Comparison of ENCODE assay signal across 18 mouse cellular contexts in the genomic region with DNA sequence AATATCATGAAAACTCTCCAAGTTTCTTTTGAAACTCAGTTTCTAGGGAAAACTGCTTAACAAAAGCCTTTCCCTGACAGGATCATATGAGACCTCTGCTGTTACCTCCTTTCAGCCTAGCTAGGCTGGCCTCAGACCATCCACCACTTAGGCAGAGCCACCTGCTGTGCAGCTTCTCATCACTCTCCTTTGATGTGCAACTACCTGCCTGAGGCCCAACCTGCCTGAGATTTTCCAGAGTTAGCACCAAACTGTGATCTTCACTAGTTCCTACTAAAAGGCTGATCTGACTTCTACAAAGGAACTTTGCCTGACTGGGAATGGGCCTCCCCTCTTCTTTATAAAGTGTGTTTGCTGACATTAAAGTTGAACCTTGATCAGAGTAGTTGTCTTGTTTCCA. TPM values are rescaled to one million over a fixed set of nuclear protein-coding genes. Genes with fewer than 3 reads are reported as not detected.
DNase-seq lines count a peak whose midpoint lies in the region.
"Not testable (repeated sequence)": the region's sequence is repeated elsewhere in the genome, so short reads cannot be mapped to it uniquely, and the experiment has no call there.
"Had no signal": no experiment of that assay in that cellular context is flagged by ENCODE, and none has a peak within 500 bp of the region (broad histone marks: within the 10 kb centered on the region; RNA-seq: fewer than 3 reads in every experiment).

No protein-coding gene starts in this region.

- H3K4me1 ChIP-seq in ES-E14 (ENCODE audit: control insufficient read depth in 2 of 2, insufficient read depth in 2 of 2, low read length in 2 of 2, poor library complexity in 1 of 2), result not testable (repeated sequence)

- not testable (repeated sequence) for H3K36me3 ChIP-seq in ES-E14 (ENCODE audit: control insufficient read depth, insufficient read depth, low read length, poor library complexity, severe bottlenecking)

- H3K4me3 ChIP-seq in ES-E14 (ENCODE audit: insufficient read depth in 1 of 2, low read depth in 1 of 2, low read length in 2 of 2, poor library complexity in 1 of 2, severe bottlenecking in 1 of 2), result not testable (repeated sequence)

- H3K9ac ChIP-seq in ES-E14 (ENCODE audit: insufficient read depth, low read depth, low read length, poor library complexity, severe bottlenecking), result not testable (repeated sequence)

- not testable (repeated sequence) for H3K27ac ChIP-seq in ES-E14 (ENCODE audit: insufficient read depth, low read depth, low read length, poor library complexity, severe bottlenecking)

- DNase-seq in ES-CJ7 (ENCODE audit: low read depth, low spot score) (peak; percentile 84), ES-E14 (ENCODE audit: low read depth, low spot score) (peak; percentile 84), MN1 (ENCODE audit: low spot score) (peak; percentile 17), R1 (ENCODE audit: low read depth, low spot score) (peak; percentile 74), ZHBTc4 (ENCODE audit: low read depth, low spot score) (peak; percentile 93)
- peak; percentile 0 for DNase-seq in brain, adult 2 months (ENCODE audit: low read depth, low spot score)
- peak; percentile 51 for DNase-seq in forelimb bud, embryonic 11.5 days (ENCODE audit: low read depth, low spot score)

- in situ Hi-C loops in ES-E14 (cut with MboI; ENCODE audit: low sequenced_read_pairs in 2 of 2, unreplicated experiment in 2 of 2), result not testable (repeated sequence)

- not testable (repeated sequence) for H3K9me3 ChIP-seq in ES-E14 (ENCODE audit: control insufficient read depth, insufficient read depth, low read depth, low read length)

RNA-seq across cellular contexts. Expression of a gene that starts 31.3 kb away (rescaled TPM):
- not detected in 2 replicates for total RNA-seq in ES-E14 (2012; rRNA removed)
- total RNA-seq: adrenal gland, adult 18-20 months; adrenal gland, adult 2 months; adrenal gland, adult 8-10 months; adrenal gland, postnatal 10 days; adrenal gland, postnatal 14 days; adrenal gland, postnatal 25 days; adrenal gland, postnatal 36 days; adrenal gland, postnatal 4 days; CH12.LX; G1E; MEL had no signal

RNA-seq across cellular contexts. Expression of a gene that starts 49.5 kb away (rescaled TPM):
- not detected in 2 replicates for total RNA-seq in ES-E14 (2012; rRNA removed)
- total RNA-seq: adrenal gland, adult 18-20 months; adrenal gland, adult 2 months; adrenal gland, adult 8-10 months; adrenal gland, postnatal 10 days; adrenal gland, postnatal 14 days; adrenal gland, postnatal 25 days; adrenal gland, postnatal 36 days; adrenal gland, postnatal 4 days; CH12.LX; G1E; MEL had no signal

Comparison
In these comparisons a context has a peak if more than half of its experiments do, and no peak if none do; other contexts are left out.
1. DNase-seq: peak in every context shown above with its lines; median percentile 93 in ZHBTc4; 84 in ES-CJ7; 84 in ES-E14; 74 in R1; 51 in forelimb bud, embryonic 11.5 days; 17 in MN1; 0 in brain, adult 2 months.